Mouse (Mus musculus) cerebellum, adult 18-20 months (tissue): ENCODE measurements around the gene Ubc.

Experiments
- DNase-seq, 2 experiments: peaks; one replicate each; pipeline ENCODE4 v3.0.0; 2021

Gene Ubc

GRCm38 (mm10) chr5:125381954-125382672 lies 7.9 kb downstream of the Ubc start:
- no peak for DNase-seq

DNA sequence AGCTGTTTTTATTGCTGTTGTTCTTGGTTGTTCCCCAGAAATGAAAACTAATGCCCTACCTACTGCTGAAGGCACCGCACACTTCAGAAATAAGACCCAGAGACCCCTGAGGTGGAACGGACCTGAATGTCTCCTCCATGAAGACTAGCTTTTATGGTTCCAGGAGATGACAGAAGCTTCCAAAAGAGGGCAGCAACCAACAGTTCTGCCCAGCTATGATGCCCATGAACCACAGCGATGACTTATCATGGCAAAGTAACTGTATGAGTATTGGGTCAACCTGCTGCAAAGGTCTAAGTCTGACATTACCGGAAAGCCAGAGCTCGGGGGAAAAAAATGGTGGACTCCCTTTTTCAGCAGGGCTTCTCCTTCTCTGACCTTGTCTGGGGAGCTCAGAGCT lies 11.1 kb downstream of the Ubc start:
- no peak for DNase-seq

DNA sequence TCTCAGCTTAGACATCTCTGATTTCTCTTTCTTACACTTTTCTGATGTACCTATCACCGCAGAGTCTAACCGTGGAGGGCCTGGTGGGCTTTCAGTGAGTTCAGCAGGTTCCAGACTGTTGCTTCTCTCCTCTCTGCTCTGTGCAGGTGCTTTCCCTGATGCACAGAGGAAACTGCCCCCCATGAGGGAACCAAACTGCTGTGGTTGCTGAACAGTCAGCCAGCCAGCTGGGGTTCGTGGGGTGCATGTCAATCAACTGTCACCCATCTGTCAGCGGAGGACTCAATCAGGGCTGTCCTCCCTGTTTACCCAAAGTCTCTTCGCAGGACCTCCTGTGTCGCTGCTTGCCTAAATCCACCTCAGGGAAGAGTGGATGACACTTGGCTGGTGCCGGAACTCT lies 12.8 kb downstream of the Ubc start:
- DNase-seq, result no peak

GRCm38 (mm10) chr5:125375871-125376270 lies 14.1 kb downstream of the Ubc start:
- no peak for DNase-seq

DNA sequence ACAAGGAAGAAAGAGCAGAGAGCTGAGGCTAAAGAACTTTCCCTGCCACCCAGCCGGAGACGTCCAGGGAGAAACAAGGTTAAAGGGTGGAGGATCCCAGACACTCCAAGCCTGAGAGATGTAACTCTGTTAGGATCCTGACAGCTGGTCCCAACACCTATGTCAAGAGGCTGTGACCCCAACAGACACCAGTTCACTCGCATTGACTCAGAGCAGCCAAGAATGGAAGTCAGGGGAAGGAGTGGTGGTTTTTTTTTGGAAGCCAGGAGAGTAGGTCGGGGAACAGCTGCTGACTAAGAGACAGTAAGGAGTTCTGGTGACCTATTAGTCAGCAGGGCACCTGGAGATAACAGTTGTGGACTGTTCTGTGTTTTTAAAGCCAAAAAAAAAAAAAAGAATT lies 18.0 kb downstream of the Ubc start:
- no peak for DNase-seq

GRCm38 (mm10) chr5:125370950-125371693 lies 18.9 kb downstream of the Ubc start:
- no peak for DNase-seq

- peak; percentile 71 to 72 for DNase-seq
These were observed 21.4 kb downstream of the Ubc start for GRCm38 (mm10) chr5:125368568-125368967.

- no peak for DNase-seq
These were observed 21.8 kb downstream of the Ubc start for GRCm38 (mm10) chr5:125368156-125368555.

GRCm38 (mm10) chr5:125364851-125365429 lies 25.1 kb downstream of the Ubc start:
- no peak for DNase-seq

DNA sequence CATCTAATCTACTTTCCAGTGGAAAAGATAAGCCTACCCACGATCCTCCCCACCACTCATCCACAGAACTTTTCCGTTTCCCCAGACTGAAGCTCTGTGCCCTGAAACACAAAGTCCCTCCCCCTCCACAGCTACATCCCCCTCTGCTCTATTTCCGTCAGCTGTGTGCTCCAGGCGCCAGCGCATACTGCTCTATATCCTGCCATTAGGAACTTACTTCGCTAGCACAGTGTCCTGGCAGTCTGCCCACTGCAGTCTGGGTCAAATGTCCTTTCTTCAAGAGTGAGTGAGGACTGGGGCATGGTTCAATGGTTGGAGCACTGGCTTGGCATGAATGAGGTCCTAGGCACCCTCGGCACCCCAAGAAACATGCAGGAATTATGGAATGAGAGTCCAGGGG lies 26.1 kb downstream of the Ubc start:
- DNase-seq, result no peak

GRCm38 (mm10) chr5:125360981-125361510 lies 29.0 kb downstream of the Ubc start:
- no peak for DNase-seq

GRCm38 (mm10) chr5:125360566-125360965 lies 29.4 kb downstream of the Ubc start:
- peak in 1 of 2 experiments; percentile 9 for DNase-seq

DNA sequence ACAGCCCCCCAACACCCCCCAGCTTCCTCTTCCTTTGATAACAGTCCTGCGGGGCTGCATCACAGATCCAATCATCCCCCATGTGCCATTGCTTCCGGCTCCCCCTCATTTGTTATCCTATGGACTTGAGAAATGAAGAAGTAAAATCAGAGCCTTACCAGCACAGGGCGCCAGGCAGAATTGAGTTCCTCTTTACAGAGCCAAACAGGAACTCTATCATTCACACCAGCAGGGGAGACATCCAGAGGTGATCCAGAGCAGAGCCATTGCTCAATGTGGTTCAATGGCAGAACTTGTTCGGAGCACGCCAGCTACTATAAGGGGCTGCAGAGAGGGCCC lies 31.8 kb downstream of the Ubc start:
- DNase-seq, result no peak

DNA sequence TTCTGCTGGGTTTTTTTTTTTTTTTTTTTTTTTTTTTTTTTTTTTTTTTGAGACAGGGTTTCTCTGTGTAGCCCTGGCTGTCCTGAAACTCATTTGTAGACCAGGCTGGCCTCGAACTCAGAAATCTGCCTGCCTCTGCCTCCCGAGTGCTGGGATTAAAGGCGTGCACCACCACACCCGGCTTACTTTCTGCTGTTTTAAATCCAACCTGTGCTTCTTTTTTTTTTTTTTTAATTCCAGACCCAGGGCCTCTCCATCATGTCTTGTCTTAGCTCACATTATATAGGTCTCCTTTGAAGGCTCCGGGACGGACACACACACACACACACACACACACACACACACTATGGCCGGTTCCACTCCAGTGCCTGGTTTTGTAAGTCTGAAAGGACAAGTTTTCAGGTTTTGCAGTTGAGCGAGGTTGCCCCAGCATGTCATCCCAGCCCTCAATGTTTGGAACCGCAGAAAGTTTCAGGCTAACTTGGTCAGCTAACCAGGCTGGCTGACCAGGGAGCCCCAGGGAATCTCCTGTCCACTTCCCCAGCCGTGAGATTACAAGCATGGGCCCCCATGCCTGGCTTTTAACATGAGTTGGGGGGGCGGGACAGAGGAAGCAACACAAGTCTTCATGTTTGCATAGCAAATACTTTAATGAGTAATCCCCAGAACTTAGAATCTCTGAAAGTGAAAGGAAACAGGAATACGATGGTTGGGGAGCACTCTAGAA lies 32.3 kb downstream of the Ubc start:
- no peak for DNase-seq

- DNase-seq, result no peak
These were observed 34.4 kb downstream of the Ubc start for GRCm38 (mm10) chr5:125355650-125356049.

DNA sequence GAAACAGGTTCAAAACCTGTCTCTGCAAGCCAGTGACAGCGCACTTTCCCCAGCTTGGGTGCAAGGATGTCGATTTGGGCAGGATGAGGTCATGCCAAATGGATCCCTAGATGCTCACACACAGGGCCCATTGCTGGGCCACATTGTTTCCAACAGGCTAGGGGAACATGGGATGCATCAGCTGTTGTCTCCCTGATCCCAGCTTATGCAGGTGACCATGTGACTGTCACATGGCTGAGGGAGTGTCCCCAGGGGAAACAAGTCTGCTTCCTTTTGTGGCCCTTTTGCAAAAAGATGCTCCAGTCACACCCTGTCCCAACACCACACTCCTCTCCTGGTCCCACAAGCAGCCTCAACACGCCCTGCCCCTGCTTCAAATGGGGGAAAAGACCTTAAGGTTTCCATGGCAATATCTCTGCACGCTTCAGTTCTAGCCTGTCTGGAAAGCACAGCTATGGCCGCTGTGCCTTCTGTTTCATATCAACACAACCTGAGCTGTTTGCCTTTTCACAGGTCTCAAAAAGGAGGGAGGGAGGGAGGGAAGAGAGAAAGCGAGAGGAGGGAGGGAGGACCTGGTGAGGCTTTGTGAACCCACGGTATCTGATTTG lies 35.0 kb downstream of the Ubc start:
- DNase-seq, result no peak

GRCm38 (mm10) chr5:125352781-125353294 lies 37.2 kb downstream of the Ubc start:
- DNase-seq, result no peak

GRCm38 (mm10) chr5:125351939-125352338 lies 38.1 kb downstream of the Ubc start:
- no peak for DNase-seq

DNA sequence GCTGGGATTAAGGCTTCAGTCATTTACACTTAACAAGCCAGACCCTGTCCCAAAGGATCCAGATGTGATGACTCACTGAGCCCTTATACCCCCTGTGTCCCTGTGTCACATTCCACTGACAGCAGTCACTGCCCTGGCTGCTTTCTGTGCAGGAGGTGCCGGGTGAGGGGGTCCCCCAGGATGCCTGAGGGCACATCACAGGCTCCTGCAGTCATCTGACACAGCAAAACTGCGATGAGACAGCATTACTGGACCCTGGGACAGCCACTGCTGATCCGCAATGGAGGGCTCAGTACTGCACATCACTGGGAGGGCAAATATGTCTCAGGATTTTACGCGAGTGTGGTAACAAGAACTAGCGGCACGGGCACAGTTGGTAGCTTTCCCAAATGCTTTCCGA lies 38.9 kb downstream of the Ubc start:
- no peak for DNase-seq

DNA sequence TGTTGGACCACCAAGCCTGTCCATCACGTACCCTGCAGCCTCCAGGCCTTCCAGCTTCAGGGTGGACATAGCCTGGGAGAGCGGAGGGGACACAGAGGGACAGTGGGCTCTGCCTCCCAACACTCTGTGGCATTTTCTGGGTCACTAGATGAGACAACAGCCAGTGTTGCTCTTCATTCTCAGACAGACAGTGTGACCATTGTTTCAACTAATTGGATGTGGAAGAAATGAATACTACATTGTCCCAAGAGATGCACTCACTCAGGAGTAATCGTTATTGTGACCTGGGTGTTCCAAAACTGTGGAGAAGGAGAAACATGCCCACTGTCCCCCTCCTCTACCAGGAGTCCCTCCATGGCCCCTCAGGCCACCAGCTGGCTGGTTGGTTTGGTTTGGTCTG lies 40.6 kb downstream of the Ubc start:
- DNase-seq, result no peak

GRCm38 (mm10) chr5:125348487-125348886 lies 41.5 kb downstream of the Ubc start:
- DNase-seq, result peak in 1 of 2 experiments; percentile 15

GRCm38 (mm10) chr5:125348067-125348466 lies 41.9 kb downstream of the Ubc start:
- DNase-seq, result no peak

DNA sequence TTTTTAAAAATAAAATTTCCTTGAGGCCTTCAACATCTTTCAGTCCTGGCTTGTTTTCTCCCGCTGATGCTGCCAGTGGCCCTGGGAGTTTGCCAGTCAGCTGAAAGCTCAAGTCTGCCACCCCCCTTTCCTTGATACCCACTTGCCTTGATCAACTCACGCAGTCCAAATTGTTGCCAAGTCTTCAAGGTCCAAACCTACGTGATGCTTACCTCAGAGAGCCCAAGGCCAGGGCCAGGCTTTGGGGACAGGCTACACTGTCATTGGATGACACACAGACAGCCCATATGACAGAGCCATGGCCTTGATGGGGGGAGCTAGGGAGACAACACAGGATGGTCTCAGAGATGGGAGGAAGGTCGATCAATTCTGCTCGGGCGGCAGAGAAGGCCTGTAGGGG lies 45.7 kb downstream of the Ubc start:
- DNase-seq, result no peak
